Mouse (Mus musculus) left cerebral cortex, adult 9 months (tissue): ENCODE data around the gene Cpne5.

Experiments used
- DNase-seq, 2 experiments: peaks; one replicate each; pipeline ENCODE4 v3.0.0; 2022; ENCODE audit warnings: low spot score in 2 of 2

Gene Cpne5

GRCm38 (mm10) chr17:29210037-29210436 is 27.9 kb downstream of the Cpne5 start:
- DNase-seq, result no peak

GRCm38 (mm10) chr17:29206052-29206451 is 31.9 kb downstream of the Cpne5 start:
- DNase-seq, result no peak

- DNase-seq, result no peak
Measured at GRCm38 (mm10) chr17:29202604-29203003, 35.4 kb downstream of the Cpne5 start.

GRCm38 (mm10) chr17:29199821-29200220 is 38.1 kb downstream of the Cpne5 start:
- DNase-seq, result no peak

- peak; percentile 58 to 69 for DNase-seq
Measured at GRCm38 (mm10) chr17:29199151-29199800, 38.7 kb downstream of the Cpne5 start.

GRCm38 (mm10) chr17:29195579-29195978 is 42.4 kb downstream of the Cpne5 start:
- DNase-seq, result no peak

GRCm38 (mm10) chr17:29188989-29189388 is 49.0 kb downstream of the Cpne5 start:
- DNase-seq, result no peak

- DNase-seq, result no peak
Measured at GRCm38 (mm10) chr17:29186989-29187859, 50.7 kb downstream of the Cpne5 start.

GRCm38 (mm10) chr17:29185376-29186046 is 52.5 kb downstream of the Cpne5 start:
- DNase-seq, result no peak

GRCm38 (mm10) chr17:29183162-29183561 is 54.8 kb downstream of the Cpne5 start:
- DNase-seq, result no peak

- no peak for DNase-seq
Measured at GRCm38 (mm10) chr17:29181751-29182150, 56.2 kb downstream of the Cpne5 start.

- no peak for DNase-seq
Measured at GRCm38 (mm10) chr17:29180406-29181127, 57.4 kb downstream of the Cpne5 start.

GRCm38 (mm10) chr17:29179917-29180316 is 58.0 kb downstream of the Cpne5 start:
- no peak for DNase-seq

GRCm38 (mm10) chr17:29178503-29179059 is 59.4 kb downstream of the Cpne5 start:
- no peak for DNase-seq

GRCm38 (mm10) chr17:29176391-29177267 is 61.3 kb downstream of the Cpne5 start:
- peak in 1 of 2 experiments; percentile 84 for DNase-seq

- DNase-seq, result peak in 1 of 2 experiments; percentile 36
Measured at GRCm38 (mm10) chr17:29175693-29176092, 62.3 kb downstream of the Cpne5 start.

- DNase-seq, result no peak
Measured at GRCm38 (mm10) chr17:29173165-29173564, 64.8 kb downstream of the Cpne5 start.

- DNase-seq, result no peak
Measured at GRCm38 (mm10) chr17:29172062-29172461, 65.9 kb downstream of the Cpne5 start.

GRCm38 (mm10) chr17:29171001-29171772 is 66.8 kb downstream of the Cpne5 start:
- peak in 1 of 2 experiments; percentile 88 for DNase-seq
